Mouse (Mus musculus) ZHBTc4 (cell line): ENCODE results near the gene Galnt10.

ENCODE experiments used
- DNase-seq: peaks from one replicate; pipeline ENCODE4 v3.0.0-alpha.2; 2011; ENCODE audit warnings: low read depth, low spot score

Galnt10 gene

GRCm38 (mm10) chr11:57725926-57726325 lies 80.7 kb downstream of the Galnt10 start:
- peak; percentile 66 for DNase-seq

DNA sequence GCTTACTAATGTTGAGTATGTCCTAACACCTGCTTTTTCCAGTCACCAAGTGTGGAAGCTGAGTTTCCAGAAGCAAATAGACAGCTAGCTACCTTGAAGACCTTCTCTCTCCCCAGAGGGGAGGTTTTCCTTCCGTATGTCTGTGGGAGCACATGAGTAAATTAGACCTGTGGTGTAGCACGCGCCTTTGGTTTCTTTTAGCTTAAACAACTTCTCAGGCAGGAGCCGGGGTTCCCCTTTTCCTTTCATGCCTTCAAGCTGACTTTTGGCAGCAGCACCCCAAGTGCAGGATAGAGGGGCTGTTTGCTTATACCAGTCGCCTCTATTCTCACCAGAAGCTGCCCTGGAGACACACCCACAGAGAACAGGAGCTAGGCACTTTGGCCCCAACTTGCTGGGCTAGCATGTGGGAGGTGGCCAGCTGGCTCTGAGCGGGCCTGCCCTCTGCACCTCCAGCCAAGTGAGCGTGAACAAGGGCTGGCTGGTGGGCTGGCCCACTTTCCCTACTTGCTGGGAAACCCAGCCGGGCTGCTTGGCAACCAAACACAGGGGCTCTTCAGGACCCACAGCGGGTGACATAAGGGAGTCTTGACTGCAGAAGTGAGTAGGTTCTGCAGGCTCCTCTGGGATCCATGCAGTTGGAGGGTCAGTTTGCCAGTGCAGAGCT lies 82.2 kb downstream of the Galnt10 start:
- DNase-seq = no peak

GRCm38 (mm10) chr11:57732410-57733281 lies 87.4 kb downstream of the Galnt10 start:
- no peak for DNase-seq

DNA sequence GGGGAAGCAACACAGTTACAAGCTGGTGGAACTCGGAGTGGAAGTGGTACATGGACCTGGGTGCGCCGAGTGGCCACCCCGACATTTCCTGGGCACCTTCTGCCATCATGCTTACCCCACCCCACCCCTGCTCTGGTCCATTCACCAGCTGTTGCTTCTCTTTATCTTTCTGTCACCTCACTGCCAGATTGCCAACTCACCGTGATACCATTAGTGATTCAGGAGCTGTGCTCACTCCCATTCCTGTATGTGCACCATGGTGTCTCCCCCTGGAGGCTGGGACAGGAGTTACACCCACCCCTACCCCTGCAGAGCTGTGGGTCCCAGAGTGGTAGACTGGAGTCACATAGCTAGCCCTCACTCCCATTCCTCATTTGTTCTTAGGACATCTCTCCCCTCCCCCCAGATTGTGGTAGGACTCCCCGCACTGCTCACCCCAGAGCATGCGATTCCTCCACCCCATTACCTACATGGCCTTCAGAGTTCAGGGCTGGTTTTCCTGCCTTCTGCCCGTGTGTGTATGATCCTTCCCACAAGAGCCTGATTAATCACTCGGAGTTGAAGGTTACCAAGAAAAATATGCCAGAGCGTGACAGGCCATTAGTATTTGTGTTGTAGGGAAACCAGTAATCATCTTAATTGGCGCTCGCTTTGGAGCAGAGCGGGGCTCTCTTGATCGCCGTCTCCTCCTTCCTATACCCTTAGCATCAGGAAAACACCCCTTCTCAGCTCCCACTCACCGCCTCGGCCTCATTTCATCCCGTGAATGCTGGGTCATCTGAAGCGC lies 102.2 kb downstream of the Galnt10 start:
- DNase-seq = peak; percentile 84

DNA sequence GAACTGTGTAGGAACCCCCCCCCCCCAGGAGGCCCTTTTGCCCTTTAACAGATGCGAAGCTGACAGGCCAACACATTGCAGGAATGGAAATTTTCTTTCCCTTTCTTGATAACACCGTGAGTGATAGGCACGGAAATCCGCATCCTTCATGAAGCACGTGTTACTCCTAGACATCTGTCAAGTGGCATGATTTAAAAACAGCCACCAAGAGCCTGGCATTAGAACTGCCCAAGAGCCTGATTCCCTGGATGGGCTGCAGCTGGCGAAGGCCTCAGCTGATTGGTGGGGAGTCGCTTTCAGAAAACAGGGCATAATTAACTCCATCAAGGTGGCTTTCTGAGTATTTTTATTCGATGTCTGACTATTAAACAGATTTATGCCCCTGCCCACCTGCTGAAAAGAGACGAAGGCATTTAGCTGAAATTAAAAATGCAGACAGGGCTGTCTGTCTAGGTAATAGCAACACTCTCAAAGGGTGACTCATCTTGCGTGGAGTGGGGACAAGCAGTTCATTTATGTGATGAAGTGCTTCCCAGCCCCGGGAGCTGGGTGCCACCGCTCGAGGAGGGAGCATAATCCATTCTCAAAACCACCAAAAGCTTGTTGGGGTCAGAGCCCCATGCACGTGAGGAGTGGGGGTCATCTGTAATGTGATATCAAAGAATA lies 108.4 kb downstream of the Galnt10 start:
- no peak for DNase-seq

- no peak for DNase-seq
Measured at GRCm38 (mm10) chr11:57758621-57759020, 113.4 kb downstream of the Galnt10 start.

DNA sequence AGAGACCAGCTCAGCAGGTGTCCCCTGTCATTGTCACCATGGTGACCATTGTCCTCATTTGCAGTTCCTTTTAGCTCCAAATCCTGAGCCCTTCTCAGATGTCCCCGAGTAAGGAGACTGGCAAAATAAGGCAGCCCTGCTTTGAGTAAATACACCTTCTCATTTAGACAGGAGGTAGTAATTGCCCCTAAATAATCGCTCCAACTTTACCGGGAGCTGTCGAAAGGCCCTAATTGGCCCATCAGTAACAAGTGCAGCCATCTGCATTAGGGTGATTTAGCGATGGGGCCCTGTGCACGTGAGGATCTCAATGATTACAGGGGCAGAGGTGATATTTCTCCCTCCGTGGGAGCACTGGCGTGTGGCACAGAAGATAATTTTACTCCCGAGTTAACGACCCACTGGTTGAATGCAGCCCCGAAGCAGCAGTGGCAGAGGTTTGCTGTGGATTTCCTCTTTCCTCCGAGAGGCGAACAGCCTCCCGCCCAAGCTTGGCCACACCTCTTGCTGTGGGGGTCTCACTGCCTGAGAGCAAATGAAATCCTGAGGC lies 115.3 kb downstream of the Galnt10 start:
- DNase-seq = no peak

- no peak for DNase-seq
Measured at GRCm38 (mm10) chr11:57761347-57761746, 116.1 kb downstream of the Galnt10 start.

DNA sequence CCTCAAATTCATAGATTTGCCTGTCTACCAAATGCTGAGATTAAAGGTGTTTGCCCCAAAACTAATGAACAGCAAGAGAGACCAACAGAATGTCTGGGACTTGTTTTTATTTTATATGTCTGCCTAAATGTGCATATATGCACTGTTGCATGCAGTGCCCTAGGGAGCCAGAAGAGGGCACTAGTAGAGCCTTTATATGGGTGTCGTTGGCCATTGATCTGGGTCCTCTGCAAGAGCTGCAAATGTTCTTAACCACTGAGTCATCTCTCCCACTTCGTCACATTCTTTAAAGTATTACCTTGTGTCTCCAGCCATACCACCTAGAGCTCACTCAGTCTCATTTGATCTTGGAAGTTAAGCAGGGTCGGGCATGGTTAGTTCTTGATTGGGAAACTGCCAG lies 118.9 kb downstream of the Galnt10 start:
- peak; percentile 72 for DNase-seq

- no peak for DNase-seq
Measured at GRCm38 (mm10) chr11:57766617-57767016, 121.4 kb downstream of the Galnt10 start.

DNA sequence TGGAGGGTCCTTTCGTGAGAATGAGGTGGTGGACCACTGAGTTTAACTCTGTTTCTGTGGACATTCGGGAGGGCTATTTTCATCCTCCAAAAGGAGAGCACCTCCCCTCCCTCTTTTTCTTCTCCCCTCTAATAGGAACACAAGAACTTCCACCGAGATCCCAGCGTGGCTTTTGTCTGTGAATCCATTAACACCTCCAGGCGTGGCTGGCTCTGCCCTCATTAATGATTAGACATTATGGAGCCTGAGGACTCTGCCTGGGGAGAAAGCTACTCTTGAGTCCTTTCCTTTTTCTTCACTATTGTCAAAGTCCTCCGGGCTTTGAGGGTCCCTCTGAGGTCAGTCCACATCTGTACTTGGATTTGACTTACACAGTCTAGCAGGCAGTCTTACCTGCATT lies 121.9 kb downstream of the Galnt10 start:
- no peak for DNase-seq

DNA sequence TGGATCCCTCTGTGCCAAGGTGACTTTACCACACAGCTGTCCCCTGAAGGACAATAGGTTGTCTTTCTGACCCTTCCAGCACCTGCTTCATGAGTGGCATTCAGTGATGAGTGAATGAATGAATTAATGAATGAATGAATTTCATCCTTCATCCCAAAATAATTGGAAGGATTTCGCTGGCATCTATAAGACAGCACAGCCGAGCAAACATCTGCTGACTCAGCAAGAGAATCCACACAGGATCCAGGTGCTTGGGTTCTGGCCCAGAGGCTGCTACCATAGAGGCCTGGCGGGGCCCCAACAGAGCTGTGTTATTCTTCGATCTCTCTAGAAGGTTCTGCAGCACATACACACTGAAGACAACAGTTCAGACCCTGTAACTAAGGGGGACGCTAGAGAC lies 125.5 kb downstream of the Galnt10 start:
- no peak for DNase-seq

GRCm38 (mm10) chr11:57771676-57772075 lies 126.4 kb downstream of the Galnt10 start:
- no peak for DNase-seq

- DNase-seq = no peak
Measured at GRCm38 (mm10) chr11:57773479-57773878, 128.2 kb downstream of the Galnt10 start.

DNA sequence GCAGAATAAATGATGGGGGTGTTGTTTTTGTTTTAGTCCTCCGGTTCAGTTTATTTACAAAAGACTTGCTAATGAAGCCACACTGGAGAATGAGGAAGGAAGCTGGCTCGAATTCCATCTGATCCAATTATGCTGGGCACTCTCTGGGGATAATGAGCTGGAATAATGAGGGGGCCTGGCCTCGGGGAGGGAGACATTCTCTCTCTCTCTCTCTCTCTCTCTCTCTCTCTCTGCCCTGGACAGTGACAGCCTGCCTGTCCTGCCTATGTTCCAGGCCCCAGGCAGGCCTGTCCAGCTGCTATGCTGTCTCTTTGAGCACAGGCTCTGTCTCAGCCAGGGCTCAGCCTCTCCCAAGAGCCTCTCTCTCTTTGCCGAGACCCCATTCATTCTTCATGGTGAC lies 128.7 kb downstream of the Galnt10 start:
- DNase-seq = no peak

- DNase-seq = no peak
Measured at GRCm38 (mm10) chr11:57775868-57776267, 130.6 kb downstream of the Galnt10 start.

GRCm38 (mm10) chr11:57776546-57776945 lies 131.3 kb downstream of the Galnt10 start:
- no peak for DNase-seq

GRCm38 (mm10) chr11:57778349-57778748 lies 133.1 kb downstream of the Galnt10 start:
- peak; percentile 85 for DNase-seq

DNA sequence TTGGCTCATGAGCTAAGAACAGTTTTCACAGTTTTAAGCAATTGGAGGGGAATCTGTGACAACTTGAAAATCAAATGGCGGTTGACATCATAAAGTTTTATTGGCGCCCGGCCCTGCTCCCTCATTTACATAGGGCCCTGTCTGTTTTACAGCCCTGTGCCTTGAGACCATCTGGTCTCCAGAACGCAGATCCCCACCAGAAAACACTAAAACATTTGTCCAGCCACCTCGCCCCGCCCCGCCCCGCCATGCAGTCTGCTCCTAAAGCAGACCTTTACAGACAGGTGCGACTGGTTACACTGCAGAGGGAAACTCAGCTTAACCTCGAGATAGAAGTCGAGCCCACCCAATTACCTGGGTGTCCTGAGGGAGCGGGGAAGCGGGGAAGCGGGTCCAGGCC lies 134.6 kb downstream of the Galnt10 start:
- DNase-seq = no peak

DNA sequence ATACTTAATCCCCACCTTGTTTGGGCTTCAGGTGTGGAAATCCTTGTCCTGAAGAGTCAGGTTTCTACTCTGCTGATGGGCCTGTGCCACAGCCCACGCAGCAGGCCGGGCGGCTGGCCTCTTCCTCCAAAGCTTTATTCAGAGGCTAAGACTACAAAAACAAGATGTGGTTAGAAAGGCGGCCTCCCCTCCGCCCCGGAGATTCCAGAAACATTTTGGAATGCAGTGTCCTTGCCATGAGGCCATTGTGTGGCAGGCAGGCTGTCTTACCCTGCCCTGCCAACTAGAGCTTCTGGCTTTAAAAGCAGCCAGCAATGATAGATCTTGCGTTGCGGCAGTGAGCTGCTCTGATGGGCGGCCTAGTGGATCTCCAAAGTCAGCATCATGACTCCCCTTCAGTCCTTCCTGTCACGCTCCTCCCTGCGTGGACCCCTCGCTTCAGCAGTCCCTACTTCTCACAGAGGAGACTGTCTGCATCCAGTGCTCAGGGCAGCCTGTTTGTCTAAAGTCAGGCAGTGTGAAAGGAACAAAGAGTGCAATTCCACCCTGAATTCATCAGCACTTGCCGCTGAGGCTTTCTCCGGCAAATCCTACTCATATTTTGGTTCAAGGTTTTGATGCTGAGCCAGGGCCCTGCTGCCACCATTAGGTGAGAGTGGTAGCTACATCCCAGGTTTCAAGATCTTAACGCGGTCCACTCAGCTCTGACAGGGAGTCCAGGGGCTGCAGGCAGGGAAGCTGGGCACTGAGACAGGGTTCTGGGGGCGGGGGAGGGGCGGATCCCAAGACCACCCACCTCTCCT lies 141.6 kb downstream of the Galnt10 start:
- DNase-seq = peak; percentile 63

GRCm38 (mm10) chr11:57787913-57788312 lies 142.7 kb downstream of the Galnt10 start:
- DNase-seq = peak; percentile 87
